Mouse (Mus musculus) CD4-positive naive resting alpha-beta T cell, adult 76 days (primary cell): Measurements from ENCODE around the gene Defa33. TPM values are rescaled to one million over a fixed set of nuclear protein-coding genes. Genes with fewer than 3 reads are reported as not detected.

Source experiments
- total RNA-seq: library from RNA; stranded (reverse); gene quantifications from one replicate; pipeline ENCODE4 v1.2.4, GENCODE M21; 2023

Defa33 gene
- not detected for total RNA-seq

GRCm38 (mm10) chr8:21391511-21391910 lies at the start of gene Defa33:
Defa33 (plus strand) TSS chr8:21391811.

GRCm38 (mm10) chr8:21378215-21378614 lies 13.4 kb upstream of the Defa33 start, which contains the start of gene Defa2:
Defa2 (plus strand) TSS chr8:21378515.

GRCm38 (mm10) chr8:21427111-21427510 lies 35.5 kb downstream of the Defa33 start, which contains the start of gene Defa36:
Defa36 (plus strand) TSS chr8:21427411.

Other genes with a start within 250 kb of the Defa33 start
- not detected for gene Defa22, start 229.5 kb upstream of the Defa33 start, total RNA-seq
- gene Defa31, start 200.2 kb upstream of the Defa33 start, total RNA-seq = not detected
- not detected for gene Gm15293, start 190.2 kb upstream of the Defa33 start, total RNA-seq
- gene Gm15292, start 142.1 kb upstream of the Defa33 start, total RNA-seq = not detected
- not detected for gene Defa27, start 76.3 kb upstream of the Defa33 start, total RNA-seq
- gene Defa29, start 64.8 kb upstream of the Defa33 start, total RNA-seq = not detected
- gene Defa2, start 13.3 kb upstream of the Defa33 start, total RNA-seq = not detected
- gene Defa36, start 35.6 kb downstream of the Defa33 start, total RNA-seq = not detected
- gene Gm7849, start 64.7 kb downstream of the Defa33 start, total RNA-seq = not detected
- gene Defa20, start 117.4 kb downstream of the Defa33 start, total RNA-seq = not detected
- gene Defa32, start 137.2 kb downstream of the Defa33 start, total RNA-seq = not detected
- not detected for gene Defa37, start 173.6 kb downstream of the Defa33 start, total RNA-seq
- not detected for gene Defa28, start 191.2 kb downstream of the Defa33 start, total RNA-seq
- not detected for gene Gm7861, start 202.7 kb downstream of the Defa33 start, total RNA-seq
- gene Defa26, start 226.4 kb downstream of the Defa33 start, total RNA-seq = not detected